Mouse (Mus musculus) testis, postnatal 14 days (tissue): ENCODE results near the gene Grm8.

Experiments
- DNase-seq: peaks from one replicate; pipeline ENCODE4 v3.0.0; 2021; ENCODE audit warnings: low spot score

Grm8 gene

DNA sequence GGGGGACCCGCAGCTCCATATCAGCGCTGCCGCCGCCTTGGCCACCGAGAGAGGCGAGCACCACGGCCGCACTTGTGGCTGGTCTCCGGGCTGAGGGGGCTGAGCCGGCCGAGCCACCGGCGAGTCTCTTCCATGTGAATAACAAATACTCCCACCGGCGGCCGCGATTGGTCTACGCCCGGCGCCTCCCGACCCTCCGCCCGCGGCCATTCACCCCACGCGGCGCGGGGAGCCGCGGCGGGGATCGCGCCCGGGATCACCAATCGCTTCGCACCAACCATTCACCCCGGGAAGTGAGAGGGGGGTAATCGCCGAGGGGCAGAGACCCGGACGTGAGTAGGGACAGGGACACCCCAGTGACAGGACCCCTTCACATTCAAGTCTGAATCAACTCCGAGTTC is at the start of gene Grm8:
Grm8 (minus strand) TSS at position 178 of the 401 bp plus-strand sequence.
- DNase-seq, result peak; percentile 21

DNA sequence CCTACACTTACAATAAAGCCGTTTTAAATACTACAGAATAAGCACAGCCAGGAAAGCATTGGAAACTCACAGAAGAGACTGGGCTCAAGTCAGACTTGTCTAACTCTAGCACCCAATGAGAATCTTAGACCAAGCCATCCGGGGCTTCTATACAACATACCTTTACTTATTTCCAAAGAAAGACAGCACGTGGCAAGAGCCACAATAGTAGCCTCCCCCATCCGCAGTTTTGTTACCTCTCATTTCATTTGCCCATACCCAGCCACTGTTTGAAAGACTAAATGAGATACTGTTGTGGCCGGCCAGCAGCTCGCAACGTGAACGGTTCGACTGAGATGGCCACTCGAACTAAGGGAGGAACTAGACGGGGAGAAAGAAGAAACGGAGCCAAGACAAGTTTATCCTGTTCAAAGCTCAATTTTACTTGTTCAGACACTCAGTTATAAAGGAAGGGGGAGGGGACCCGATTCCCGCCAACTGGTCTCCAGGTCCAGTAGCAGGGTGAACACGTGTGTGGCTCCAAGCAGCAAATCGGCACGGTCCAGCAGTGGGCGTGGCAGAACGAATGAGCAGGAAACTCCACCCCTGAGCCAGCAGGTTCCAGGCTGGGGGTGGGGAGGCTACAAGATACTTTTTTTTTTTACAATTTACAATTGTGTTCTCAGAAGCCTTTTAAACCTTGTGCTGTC is 35.0 kb upstream of the Grm8 start:
- DNase-seq, result no peak

DNA sequence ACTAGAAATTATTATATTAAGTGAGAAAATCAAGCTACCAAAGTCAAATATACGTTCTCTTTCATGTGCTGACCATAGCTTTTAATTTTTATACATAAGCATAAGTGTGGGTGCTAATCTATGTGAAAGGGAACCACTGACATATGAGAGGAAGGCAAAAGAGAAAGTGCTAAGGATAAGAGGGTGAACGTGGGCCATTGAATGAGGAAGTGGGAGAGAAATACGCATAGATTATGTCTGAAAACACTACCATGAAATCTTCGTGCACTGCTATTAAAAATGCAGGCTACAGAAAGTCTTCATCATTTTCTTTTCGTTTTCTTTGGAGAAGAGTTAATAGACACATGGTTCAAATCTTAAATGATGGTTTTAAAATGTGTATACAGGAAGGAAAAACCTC is 25.4 kb upstream of the Grm8 start:
- DNase-seq, result no peak

DNA sequence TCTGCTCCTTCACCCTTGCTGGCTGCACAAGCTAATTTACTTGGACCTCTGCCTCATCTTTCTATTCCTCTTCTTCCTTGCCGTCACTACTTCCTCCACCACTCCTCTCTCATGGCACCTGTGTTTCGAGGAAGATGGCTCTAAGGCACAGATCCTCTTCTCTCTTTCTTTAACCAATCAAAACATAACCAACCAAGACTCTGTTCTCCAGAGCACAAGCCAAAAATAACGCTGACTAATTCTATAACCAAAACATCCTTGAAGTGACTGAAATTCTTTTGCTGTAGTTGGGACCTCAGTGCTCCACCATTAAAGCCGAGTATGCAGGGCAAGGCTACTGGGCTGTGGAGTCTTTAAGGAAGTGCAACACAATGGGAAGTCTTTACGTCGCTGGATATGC is 11.5 kb upstream of the Grm8 start:
- no peak for DNase-seq

DNA sequence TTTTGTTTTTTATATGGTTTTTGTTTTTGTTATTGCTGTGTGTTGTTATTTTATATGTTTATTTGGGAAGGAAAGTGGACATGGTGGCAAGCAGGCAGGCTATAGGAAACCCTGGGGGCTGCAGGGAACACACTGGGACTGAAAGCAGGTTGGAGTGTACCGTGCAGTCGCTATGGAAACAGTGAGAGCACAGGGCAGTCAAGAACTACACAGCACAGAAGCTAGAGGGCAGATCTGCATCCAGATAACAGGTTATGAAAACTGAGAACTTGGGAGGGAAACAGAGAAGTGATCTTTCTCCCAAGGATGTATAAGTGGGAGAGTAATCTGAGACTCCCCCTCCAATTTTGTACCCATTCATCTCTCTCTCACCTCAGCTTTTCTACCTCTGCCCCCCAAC is 7.4 kb upstream of the Grm8 start:
- no peak for DNase-seq

DNA sequence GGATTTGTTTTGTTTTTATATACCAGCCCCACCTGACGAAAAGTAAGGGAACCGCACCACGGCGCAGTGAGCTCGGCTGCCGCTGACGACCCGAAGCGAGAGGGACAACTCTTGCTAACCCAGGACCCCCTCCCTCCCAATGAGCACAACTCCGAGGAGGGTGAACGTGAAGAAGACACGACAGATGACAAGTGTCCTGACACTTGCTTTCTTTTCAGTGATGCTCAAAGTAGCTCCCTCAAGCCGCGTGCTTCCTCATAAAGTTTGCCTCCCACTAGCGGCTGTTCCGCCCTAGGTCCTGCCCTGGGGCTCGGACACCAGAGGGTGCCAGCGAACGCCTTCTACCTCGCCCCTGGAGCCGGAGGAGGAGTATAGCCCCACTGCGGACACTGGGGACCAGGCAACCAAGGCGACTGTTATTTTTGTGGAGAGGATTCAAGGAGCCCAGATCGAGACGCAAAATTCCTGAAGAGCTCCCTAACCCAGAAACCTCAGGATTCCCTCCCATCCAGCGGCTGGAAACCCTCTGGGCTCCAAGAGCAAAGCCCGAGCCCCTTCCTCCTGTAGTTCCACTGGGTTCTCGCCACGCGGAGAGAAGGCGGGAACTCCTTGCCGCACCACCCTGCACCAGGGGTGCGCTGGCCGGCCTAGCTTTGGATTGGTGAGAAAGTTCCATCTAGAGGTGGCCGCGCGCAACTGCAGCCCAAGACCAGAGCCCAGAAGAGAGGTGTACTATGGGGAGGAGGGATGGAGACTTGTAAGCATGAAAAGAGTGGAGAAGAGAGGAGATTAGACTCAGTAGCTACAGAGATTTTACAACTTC is 644 bp upstream of the Grm8 start:
- peak; percentile 72 for DNase-seq

DNA sequence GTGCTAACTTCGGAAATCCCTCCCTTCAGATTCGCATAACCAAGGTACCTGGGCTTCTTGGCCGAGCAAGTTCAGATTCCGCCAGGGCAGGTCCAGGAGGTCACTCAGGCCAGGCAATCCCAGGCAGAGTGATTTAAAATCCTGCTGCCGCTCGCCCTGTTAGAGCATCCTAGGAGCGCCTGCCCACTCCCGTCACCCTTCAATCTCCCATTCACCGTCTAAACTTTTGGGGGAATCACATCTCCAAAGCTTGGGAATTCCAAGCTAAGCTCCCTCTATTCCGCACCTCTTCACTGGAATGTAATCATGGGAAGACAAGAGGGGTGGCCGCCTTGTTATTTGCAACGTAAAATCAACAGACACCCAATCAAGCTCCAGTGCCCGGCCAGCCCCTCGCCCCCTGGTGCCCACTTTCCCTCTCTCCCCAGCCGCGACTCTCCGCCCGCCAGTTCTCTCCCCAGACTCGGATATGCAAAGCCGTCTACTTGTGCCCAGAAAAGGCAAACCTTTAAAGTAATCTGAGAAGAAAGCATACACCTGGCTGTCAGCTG is 652 bp downstream of the Grm8 start:
- no peak for DNase-seq

DNA sequence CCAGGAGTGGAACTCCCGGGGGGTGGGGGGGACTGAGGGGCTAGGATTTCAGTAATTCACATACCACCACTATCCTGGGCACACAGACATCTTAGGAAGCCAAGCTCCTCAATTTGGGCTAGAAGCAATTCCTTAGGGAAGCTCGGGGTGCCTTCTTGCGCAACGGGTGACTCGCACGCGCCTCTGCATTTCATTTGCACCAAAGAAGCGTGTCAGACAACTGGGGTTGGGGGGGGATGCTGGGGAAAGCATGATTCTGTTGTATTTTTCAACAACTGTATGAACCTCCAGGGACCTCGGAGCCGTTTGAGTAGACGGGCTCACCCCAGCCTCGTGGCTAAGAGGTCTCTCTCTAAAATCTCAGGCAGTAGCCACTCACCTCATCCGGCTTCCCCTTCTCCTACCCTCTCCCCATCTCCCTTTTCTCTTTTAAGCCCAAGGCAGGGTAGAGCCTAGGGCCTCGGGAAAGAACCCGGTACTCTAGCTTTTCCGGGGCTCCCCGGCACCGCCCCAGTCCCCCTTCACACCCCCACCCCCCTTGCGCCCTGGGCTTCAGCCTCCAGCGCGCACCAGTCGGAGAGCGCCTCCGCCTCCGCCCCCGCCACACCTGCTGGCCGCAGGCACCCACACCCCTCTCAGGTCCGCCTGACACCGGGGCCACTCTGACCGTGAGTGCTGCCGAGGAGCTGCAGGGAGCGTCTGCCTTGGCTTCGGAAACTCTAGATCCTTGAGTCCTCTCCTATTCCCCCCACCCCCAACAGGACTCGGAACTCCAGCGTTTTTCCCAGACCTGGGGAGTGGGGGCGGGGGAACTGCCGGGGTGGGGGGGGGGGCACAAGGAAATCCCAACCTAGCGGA is 1.5 kb downstream of the Grm8 start:
- DNase-seq, result no peak

DNA sequence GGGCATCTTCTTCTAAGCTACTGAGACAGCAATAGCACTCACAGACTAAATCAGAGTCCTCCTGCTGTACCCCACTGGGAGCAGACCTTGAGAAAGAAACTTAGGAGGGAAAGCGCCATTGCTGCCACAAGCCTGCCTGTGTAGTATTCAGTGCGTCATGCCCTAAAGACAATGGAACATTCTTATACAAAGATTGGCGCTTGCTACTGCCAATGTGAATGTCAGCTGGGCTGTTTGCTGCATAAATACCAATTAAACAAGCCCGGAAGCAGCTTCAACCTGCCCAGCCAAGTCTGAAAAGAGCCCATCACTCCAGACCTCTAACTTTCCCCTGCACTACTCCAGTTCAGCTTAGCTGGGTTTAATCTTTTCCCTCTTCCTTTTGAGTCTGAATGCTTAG is 2.9 kb downstream of the Grm8 start:
- no peak for DNase-seq

DNA sequence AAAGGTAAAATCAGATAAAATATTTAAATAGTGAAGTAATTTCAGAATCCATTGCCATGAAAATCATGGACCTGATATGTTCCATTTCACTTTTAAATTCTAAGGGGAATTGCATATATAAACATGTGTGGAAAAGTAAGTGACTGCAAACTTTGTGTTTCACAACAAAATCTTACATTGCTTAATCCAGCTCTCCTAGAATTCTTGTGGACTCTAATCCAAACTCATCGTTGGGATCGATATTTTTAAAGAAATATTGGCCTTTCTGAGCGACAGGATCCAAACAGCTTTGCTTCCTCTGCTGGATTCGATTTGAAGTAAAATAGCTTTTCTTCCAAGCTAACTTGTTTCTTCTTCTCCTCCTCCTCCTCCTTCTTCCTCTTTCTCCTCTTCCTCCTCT is 6.1 kb downstream of the Grm8 start:
- DNase-seq, result no peak

DNA sequence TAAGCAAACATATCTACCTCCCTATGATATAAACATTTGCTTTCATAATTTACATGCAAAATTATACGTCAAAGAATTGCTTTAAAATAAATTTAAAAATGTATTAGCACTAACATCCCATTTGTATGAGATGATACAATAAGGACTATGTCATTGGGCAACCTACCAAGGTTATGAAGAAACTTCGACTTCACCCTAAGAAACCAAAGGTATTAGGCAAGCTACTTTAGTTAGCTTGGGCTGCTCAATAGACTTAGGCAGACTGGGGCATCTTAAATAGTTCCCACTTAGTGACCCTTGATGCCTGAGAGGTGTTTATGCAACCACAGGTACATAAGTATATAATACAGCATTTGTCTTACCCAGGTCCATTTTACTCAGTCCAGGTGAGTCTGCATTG is 19.5 kb downstream of the Grm8 start:
- no peak for DNase-seq

DNA sequence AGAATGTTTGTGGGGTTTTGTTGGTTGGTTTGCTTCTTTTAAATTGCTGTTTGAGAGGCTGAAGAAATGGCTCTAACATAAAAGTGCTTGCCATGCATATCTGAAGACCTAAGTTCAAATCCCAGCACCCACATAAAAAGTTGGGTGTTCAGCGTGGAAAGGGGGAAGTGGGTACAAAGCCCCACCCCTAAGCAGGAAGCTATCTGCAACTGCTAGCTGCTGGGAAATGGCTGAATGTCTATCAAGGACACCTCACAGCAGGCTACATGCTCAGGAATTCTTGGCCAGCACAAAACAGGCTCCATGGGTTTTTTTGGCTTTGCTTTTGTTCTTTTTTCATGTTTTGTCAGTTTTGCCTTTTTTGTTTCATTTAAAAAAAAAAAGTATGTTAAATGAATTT is 20.1 kb downstream of the Grm8 start:
- no peak for DNase-seq

DNA sequence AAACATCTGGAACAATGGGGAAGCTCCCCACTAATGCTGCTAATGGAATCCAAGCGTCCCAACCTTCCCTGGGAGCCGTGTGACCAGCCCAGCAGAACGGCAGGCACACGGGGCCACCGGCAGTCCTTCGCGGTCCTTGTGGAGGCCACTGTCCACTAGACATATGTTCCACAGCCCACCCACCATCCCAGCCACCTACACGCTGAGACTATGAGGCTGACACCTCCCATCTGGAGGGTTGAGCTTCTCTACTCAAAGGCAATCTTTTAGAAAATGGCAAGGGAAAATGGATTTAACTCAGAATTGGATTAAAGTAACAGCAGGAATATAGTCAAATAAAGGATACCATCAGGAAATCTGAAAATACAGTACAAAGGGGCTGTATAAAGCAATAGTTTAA is 23.4 kb downstream of the Grm8 start:
- DNase-seq, result no peak

DNA sequence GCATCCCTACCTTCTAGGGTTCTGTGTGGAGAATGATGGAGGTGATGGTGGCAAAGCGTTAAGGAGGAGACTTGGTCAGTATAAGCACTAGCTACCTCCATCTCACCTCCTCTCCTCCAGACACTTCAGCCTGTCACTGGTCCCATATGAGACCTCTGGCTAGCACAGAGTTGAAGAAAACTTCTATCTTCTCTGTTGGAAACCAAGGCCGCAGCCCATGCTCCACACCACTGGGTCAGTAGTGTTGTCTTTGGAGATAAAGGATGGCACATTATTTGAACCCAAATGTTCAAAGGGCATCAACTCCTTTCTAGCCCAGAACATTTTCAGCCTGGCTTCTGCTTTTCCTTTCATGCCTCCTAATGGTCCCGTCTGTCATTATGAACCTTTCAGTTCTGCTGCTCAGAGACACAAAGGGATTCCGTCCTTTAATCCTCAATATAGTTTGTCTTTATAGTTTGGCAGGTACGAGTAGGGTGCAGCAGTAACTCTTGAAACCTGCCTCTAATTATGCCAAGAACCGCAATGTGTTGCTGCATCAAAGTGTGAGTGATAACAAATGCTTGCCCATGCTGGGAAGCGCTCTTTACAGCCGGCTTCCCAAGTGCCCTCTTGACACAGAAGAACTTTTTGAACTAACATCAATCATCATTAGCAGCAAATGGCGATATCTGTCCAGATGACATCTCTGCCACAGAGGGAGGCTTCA is 32.2 kb downstream of the Grm8 start:
- DNase-seq, result no peak

DNA sequence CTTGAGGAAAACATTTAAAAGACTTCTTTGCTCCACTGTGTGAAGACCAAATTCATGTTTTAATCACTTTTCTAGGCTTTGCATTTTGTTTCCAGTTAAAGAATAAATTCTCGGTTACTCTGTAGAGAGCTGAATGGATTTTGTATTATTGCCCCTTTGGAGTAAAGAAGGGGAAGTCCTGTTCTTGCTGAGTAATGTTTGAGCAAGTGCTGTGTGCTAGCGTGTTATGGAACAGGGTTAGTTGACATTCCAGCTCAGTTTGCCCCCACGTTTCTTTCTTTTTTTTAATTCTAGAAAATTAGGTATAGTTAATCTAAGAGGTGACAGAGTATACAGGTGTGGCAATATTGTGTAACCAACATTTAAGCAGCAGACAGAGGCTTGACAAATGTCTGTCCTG is 35.0 kb downstream of the Grm8 start:
- no peak for DNase-seq

DNA sequence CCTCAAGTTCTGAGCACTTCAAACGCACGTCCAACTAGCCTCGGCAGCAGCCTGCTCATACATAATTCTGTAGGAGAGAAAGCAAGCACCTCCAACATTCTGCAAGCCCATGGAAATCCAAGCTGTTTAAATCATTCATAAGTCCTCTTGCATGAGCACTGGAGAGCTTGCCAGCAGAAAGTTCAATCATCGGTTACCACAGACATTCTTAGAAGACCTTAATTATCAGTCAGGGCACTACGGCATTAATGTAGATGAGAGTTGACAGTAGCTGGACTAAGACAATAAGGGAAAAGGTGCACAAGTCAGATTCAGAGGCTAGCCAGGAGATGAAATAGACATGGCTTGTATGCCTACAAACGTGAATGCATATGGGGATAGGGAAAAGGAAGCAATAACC is 42.5 kb downstream of the Grm8 start:
- DNase-seq, result no peak

DNA sequence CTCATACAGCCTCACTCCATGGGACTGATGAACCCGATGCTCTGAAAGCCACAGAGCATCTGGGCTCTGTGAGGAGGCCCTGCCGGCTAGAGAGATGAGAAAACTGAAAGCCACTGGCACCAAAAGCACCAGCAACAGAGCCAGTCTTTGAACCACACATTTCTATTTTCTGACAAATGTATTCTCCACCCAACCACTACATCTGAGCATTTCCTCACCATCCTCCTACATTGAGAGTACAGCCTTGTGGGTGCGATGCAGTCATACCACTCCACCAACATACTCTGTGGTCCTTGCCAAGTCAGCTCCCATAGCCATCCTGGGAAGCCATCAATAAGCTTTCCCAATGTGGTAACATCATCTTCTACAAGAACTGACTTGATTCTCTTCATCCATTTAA is 43.1 kb downstream of the Grm8 start:
- DNase-seq, result no peak

DNA sequence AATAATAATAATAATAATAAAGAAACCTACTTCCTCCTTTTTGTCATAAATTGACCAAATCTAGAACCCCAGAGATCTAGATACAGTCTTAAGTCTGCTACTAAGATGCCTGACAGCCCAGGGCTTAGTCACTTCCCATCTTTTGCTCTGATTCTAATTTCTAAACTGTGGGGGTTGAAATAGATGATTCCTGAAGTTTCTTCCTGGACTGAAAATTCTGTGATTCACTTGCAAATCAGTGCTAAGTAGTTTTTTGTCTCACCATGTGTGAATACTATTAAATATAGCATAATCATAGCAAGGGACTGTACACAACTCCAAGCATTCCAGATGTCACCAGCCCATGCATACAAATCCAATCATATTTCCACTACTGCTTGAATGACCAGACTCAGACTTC is 44.0 kb downstream of the Grm8 start:
- DNase-seq, result no peak

DNA sequence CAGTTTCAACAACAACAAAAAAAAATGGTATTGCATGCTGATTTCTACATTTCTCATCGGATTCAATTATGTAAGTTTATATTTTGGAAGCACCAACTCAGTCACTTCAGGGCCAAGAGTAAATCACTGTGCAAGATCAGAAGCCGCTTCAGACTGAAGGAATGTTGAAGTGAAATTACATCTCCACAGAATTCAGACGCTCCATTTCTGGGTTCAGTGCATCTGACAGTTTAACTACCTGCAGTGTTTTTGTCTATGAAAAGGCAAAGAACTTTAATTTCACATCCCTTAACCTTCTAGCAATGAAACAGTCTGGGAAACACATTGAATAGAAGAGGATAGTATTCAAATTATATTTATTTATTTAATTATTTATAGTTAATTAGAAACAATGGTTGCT is 59.4 kb downstream of the Grm8 start:
- DNase-seq, result no peak

DNA sequence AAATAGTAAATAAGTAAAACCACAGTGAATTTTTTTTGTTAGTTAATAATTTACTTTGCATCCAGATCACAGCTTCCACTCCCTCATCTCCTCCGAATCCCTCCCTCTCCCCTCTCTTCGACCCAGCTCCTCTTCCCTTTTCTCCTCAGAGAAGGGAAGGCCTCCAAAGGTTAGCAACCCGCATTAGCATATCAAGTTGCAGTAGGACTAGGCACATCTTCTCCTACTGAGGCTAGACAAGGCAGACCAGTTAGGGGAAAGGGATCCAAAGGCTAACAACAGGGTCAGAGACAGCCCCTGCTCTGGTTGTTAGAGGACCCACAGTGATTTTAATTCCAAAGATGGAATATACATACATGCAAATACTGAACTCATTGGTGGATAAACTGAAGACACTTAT is 60.5 kb downstream of the Grm8 start:
- DNase-seq, result no peak

DNA sequence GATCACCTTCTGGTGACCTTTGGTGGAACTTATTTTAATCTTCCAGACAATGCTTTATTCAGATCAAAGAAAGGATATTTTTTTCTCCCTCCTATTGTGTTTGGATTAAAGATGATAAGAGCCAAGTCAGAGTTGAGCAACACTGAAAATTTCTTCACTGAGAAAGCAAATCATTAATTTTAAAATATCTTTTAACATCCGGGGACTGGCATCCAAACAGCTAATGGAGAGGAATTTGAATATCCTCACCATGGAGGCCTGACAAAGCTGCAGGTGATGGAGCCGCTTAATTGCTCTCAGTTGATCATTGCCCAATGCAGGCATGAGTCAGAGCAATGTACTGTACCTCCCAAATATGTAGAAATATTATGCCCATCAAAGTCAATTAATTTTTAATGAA is 83.0 kb downstream of the Grm8 start:
- DNase-seq, result no peak

DNA sequence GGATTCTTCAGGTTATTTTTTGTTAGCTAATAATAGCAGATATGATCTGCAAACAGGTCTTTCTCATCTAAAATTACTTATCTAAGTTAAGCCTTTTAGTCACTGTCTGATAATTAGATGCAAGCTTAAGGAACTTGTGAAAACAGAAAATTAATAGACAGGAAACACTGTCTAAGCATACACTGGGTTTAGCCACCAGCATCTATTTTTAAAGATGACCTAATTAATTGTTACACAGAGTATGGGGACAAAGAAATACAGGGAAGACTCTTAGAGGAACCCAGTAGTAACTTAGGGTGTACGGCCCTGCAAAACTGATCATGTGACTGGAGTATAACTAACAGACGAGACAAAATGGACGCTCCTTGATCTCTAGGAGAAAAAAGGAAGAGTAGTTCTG is 92.6 kb downstream of the Grm8 start:
- no peak for DNase-seq
